Mouse (Mus musculus): Measurements from ENCODE around the gene Usp49.
A peak's percentile ranks its signal among the peaks of the same experiment; 100 is the strongest.

Gene Usp49

DNA sequence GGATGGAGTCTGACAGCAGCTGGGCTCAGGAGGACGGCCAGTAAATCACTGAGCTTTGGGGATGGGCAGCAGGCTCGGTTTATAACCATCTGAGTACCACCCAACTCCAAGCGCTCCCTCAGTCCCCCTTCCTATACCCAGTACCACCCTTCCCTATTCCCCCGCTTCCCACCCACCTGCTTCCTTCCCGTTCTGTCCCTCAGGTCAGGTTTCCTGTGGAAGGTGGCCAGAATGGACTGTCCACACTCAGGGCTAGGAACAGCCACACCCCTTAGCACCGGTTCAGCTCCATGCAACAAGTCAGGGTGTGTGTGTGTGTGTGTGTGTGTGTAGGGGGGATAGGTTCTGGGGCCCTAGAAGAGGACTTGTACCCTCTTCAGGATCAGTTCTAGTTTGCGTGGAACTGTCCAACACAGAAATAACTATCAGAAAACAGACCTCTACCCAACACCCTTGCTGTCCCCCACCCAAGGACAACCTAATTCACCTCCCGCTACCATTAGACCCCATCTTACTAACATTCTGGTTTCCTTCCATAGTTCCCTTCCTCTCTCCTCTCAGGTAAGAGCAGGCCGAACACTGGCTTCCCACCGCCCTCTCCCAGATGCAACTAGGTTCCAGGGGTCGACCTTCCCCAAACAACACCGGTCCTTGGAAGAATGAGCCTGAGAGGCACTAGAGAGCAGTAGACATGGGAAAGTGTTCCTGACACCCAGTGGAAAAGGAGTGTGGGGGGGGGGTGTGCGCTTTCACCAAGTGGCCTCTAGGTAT is 63.4 kb downstream of the Usp49 start:
- no peak for DNase-seq (ENCODE audit: low read depth, low spot score)

DNA sequence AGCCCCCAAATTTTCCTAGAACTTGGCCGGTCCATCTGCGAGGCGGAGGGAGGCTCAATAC is 63.8 kb downstream of the Usp49 start, which contains the start of gene Gm21981:
Gene Gm21981 (minus strand): TSS at position 14 of the 61 bp plus-strand sequence.
- DNase-seq (ENCODE audit: low read depth, low spot score): no peak

DNA sequence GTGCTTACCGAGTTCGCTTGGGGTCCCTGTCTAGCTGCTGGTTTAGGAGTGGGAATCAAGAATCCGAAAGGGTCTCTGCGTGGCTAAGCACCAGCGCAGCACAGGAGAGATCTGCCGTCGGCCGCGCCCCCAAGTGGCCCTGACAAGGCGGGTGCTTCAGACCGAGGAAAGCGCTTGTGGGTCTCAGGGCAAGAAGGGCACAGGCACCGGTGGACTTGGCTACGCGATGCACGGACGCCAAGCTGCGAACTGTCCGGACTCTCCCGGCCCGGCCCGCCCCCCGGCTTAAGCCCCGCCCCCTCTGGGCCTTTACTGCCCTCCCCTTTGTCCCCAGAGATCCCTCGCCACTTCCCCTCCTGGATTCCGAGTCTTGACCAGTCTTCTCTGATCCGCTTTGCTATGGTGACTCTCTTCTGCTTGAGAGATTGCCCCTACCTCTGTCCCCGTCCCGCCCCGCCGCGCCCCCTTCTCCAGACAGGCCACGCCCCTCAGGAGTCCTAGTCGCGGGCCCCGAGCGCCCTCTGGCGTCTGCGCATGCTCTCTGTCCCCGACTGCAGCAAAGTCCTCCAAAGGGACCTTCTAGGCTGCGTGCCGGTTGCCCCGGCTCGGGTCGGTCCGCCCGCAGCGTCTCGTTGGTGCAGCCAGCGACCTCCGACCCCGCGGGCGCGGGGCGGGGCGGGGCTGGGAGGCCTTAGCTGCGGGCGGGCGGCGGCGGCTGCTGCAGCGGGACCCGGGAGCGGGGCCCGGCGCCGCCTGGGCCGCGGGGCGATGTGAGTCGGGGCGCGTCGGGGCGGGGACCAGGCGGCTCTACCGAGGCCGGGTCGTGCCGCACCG is 64.2 kb downstream of the Usp49 start, which contains the start of gene Prickle4:
Gene Prickle4 (minus strand): TSS at position 234 of the 834 bp plus-strand sequence.
- peak; percentile 78 for DNase-seq (ENCODE audit: low read depth, low spot score)

DNA sequence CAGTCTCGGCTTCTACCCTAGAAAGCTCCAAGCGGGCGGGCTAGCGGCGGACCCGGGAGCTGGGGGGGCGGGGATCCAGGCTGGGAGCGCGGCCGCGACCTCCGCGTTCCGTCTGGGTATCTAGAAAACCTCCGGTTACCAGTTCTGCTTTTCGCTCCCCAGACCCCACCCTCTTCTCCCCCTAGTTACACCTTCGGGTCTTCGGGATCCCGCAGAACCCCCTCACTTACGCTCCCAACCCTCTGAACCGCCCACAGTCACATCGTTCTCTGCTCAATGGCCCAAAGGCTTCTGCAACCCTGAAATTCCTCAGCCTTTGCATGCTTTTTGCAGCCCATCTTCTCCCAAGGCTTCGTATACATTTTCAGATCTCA is 64.8 kb downstream of the Usp49 start:
- no peak for DNase-seq (ENCODE audit: low read depth, low spot score)

DNA sequence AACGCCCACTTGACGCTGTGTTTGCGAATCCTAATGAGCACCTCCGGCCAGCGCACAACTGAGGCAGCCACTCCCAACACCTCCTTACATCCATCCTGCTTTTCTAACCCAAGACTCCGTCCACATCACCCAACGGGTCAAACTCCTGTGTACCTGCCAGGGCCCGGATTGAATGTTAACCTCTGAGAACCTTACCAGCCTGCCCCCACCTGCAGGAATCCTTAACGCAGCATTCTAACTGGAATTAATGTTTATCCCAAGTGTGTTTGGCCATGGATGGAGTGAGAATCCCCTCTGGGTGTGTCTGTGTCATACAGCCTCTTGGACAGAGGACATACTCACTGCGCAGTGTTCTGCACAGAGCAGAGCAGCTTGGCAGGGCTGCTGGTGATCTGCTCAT is 67.7 kb downstream of the Usp49 start:
- DNase-seq (ENCODE audit: low read depth, low spot score): no peak

DNA sequence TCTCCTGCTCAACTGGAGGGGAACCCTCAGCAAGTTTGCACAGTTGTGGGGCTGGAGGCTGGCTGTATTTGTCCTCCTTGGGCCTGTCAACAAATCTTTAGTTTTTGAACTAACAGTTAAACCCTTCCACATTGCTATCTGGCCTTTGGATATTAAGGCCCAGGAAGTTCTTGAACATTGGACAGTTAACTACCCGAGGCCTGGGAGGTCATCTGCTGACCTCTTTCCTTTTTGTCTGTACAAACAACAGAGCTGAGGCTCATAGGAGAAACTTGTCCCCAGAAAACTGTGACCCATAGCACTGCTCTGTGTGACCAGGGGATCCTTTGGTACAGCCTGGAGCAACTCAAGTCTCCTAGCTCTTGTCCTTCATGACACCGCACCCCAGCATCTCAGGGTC is 68.6 kb downstream of the Usp49 start:
- DNase-seq (ENCODE audit: low read depth, low spot score): no peak

DNA sequence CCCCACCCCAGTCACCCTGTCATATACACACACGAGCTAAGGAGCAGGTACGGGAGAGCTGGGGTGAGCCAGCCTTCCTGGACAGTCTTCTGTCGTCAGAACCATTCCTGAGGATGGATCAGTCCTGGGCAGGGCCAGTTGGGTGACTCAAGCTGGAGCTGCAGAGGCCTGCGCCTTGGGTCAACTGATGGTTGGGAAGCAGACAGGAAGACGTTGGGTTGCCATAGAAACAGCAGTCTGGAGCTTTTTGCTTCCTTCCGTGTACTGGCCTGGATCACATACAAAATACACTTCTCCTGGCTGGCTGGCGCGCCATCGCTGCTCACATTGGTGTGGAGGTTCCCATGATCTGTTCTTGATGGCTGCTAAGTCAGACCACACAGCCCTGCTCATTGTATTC is 71.3 kb downstream of the Usp49 start:
- DNase-seq (ENCODE audit: low read depth, low spot score): no peak

DNA sequence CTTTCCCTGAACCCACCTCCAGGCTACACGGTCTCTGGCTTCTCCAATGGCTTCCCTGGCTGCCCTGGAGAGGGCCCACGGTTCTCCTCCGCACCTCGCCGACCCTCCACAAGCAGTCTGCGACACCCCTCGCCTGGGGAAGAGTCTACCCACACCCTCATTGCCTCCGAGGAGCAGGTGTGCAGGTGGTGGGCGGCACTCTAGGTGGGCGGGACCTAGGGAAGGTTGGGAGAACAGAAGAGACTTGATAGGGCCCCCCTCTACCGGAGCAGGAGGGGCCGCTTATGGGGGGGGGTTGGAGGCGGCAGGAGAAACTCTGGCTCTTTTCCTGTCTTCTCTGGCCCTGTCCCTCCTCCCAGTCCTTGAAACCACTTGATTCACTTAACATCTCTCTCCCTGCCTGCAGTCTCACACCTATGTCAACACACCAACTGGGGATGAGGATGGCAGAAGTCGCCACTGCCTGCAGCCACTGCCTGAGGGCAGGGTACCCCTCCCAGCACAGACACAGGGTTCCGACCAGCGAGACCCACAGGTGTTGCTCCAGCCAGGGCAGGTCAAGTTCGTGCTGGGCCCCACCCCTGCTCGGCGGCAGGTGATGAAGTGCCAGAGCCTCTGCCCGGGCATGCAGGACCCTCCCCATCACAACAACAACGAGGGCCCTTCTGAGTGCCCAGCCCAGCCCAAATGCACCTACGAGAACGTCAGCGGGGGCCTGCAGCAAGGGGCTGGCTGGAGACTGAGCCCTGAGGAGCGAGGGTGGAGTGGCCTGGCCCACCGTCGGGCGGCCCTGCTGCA is 72.3 kb downstream of the Usp49 start:
- no peak for DNase-seq (ENCODE audit: low read depth, low spot score)

DNA sequence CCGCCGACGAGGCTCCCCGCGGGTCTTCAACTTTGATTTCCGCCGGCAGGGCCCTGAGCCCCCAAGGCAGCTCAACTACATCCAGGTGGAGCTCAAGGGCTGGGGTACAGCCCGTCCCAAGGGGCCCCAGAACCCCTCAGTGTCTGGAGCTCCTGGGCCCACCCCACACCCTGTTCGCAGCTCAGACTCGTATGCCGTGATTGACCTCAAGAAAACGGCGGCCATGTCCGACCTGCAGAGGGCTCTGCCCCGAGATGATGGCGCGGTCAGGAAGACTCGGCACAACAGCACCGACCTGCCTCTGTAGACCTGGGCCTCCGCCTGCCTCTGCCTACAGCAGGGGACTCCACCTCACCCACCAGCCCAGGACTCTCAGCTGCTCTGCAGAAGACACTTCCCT is 73.1 kb downstream of the Usp49 start:
- DNase-seq (ENCODE audit: low read depth, low spot score): no peak

DNA sequence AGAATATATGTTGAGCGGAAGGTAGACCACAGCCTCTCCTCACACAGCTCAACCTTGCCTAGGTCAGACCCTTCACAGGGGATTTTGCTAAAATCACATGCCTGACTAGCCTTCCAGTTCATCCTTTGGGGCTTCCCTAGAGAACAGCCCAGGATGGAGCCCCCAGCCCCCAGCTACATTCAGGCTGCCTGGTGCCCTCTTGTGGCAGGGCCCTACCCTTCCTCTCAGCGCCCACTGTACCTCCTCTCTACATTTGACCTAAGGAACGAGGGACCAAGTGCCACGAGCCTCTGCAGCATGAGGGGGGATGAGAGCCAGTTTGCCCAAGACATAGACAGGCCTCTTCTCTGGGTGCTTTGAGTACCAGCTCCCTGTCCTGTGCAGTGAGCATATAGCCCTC is 74.2 kb downstream of the Usp49 start:
- DNase-seq (ENCODE audit: low read depth, low spot score): no peak

DNA sequence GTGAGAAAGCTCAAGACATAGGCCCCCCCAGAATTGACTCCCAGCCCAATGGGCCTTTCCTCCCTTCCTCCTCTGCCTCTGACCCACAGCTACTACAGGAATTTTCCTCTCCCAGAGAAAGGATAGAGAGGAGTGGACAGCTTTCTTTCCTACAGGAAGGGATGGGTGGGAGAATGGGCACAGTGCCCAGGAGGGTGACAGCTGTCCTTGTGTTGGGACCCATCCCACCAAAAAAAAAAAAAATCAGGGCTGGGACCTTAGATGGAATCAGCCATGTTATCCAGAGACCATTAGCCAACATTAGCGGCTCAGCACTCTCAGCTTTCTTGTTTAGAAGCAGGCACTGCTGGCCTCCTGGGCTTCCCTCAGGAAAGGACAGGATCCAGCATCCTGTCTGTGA is 75.7 kb downstream of the Usp49 start:
- no peak for DNase-seq (ENCODE audit: low read depth, low spot score)

DNA sequence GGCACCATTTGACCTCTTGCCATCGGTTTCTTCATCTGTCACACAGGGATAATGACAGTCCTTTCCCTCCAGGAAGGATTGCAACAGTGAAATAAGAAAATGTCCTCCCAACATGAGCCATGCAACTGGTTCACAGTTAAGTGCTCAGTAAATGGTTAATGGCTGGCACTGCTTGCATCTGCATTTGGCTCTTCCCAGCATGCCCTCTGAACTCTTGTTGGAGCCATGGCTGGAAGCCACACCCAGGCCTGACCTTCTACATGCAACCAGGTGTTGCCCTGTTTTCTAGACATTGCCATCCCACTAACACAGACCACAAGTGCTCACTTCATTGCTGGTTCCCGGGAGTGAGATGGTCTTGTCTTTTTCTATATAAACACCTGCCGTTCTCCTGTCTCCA is 77.5 kb downstream of the Usp49 start:
- DNase-seq (ENCODE audit: low read depth, low spot score): no peak

DNA sequence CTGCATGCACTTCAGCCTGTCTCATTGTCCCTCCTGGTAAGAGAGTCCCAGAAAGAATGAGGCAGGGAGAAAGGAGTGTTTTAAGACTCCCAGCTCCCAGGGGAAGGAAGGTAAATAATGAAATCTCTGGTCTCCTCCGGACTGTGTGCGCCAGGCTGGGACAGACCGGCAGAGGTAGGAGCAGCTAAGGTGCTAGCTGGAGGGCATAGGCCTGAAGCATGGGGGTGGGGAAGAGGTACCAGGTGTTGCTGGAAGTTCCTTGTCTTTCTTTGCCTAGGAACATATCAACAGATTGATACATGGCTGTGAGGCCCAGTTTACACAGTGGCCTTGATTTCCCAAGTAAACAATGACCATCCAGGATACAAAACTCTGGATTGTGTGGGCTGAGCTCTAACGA is 78.5 kb downstream of the Usp49 start:
- no peak for DNase-seq (ENCODE audit: low read depth, low spot score)

DNA sequence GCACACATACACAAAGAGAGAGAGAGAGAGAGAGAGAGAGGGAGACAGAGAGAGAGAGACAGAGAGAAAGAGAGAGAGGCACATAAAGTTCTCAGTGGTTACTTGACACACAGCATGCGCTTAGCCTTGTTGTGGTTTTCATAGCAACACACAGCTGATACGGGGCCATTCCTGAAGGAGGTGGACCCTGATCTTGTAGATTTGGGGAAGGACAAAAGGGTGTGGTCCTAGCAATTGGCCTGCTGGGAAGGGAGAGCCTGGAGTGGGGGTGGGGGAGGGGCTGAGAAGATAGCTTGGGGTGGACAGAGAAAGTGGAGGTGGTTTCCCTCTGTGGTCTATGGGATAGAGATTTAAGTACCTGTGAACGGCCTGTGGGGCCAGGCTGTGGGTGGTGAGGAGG is 79.5 kb downstream of the Usp49 start:
- DNase-seq (ENCODE audit: low read depth, low spot score): no peak

DNA sequence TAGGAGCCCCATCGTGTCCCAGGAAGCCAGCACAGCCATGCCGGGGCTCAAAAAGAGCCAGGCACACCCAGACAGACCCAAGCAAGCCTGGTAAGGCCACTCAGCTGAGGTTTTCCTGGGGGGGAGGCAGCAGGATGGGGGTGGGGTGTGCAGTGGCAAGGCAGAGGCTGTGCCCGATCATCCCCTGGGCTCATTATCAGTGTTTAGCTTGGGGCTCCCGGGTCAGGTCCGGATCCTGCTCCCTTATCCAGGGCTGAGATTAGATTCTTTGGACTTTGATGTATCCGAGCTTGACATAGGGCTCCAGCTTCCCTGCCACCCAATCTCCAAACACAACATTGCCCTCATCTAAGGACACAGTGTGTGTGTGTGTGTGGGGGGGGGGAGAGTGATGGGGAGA is 81.4 kb downstream of the Usp49 start:
- no peak for DNase-seq (ENCODE audit: low read depth, low spot score)

DNA sequence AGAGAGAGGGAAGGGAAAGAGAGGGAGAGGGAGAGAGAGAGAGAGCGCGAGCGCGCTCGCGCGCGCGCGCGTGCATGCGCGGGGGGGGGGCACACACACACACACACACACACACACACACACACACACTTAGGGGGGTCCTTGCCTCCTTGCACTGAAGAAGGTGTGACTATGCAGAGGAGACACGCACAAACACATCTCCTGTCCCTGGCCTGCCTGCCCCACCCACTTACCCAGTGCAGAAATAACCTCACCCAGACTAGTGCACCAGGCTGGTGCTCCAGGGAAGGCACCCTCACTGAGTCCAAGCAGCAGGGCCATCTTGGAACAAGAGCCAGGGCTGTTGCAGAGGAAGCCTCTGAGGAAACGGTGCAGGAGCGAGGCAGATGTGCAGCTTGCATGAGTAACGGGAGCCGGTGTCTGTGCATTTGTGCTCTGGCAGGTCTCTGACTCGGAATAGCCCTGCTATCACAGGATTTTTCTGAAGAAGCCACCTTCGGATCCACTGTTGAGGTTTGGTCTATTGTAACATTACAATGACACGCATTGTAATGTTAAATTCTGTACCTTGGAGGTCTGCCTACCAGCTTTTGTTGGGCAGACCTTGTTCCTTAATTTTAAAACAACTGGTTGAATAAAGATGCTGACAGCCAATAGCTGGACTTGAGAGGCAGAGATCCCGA is 82.5 kb downstream of the Usp49 start:
- DNase-seq (ENCODE audit: low read depth, low spot score): no peak

DNA sequence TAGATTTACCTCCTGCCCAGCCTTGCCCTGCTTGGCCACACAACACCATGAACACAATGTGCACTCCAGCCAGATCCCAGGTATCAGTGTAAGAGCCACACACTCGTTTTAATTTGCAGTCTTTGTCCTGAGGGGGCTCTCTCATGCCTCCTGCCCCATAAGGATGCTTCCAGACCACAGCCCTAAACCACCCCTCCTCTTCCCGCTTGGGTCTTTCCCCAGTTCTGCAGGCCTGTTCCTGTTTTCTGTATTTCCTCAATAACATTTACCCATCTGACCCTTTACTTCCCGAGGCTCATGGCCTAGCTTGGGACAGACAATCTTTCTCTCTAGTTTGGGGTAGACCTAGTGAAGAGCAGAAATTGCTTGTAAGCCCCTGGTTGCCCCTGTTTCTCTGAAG is 84.5 kb downstream of the Usp49 start:
- DNase-seq (ENCODE audit: low read depth, low spot score): no peak

DNA sequence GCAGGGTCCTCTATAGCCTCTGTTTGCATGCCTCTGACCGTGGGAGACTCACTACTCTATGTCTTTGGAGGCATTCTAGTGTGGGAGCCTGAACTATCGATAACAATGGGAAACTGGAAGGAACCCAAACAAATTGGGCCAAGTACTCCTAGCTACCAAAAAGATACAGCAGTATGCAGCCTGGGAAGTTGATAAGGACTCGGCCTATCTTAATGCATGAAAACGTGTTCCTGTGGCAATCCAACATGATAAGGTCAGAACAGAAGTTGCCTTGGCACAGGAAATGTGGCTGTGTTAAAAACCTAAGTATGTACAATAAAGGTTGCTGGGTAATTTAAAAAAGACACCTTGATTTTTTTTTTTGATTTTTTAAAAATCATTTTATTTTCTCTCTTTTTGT is 90.7 kb downstream of the Usp49 start:
- DNase-seq (ENCODE audit: low read depth, low spot score): no peak

DNA sequence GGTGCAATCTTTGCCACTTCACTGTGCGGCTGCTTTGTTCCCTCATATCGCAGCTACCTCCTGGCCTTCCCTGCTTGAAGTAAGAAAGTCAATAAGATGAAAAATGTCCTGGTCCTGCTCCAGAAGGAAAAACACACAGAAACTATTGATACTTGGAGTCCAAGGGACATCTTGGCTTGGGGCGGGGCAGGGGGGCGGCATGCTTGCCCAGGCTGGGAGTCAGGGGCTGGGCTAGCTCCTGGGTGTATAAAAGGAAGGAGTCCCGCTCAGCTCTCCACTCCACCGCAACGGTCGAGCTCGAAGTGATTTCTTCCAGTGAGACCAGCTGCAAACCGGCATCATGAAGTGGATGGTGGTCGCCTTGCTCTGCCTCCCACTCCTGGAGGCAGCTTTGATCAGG is 96.1 kb downstream of the Usp49 start, which contains the start of gene Pgc:
Gene Pgc (plus strand): TSS at position 277 of the 400 bp plus-strand sequence.
- no peak for DNase-seq (ENCODE audit: low read depth, low spot score)

DNA sequence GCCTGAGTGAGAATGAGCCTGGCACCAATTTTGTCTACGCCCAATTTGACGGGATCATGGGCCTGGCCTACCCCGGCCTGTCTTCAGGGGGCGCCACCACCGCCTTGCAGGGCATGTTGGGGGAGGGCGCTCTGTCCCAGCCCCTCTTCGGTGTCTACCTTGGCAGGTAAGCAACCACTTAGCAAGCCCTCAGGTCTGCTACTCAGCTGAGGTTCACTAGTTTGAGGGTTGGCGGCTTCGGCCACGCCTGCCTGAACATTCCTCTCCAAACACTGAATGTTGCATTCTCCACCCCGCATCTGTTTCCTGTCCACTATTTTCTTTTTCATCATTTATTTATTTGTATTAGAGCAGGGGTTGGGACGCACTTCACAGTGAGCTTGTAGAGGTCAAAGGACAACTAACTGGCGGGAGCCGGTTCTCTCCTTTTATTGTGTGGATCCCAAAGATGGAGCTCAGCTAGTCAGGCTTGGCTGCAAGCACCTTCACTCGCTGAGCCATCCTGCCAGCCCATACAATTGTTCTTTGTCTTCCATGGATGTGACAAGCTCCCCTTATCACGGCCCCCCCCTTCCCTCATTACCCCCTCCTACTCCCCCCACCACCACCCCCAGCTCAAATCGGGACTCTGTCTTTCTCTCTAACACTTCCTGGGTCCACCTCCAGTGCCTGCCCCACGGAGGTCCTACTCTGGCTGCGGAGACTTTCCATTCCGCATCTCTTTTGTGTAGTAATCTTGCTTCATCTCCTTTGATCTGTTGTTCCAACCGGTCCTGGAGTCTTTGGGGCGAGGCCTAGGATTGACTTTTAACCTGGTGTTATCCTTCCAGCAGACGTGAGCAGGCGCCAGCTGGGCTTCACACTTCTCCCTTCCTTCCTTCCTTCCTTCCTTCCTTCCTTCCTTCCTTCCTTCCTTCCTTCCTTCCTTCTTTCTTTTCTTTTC is 100.4 kb downstream of the Usp49 start:
- DNase-seq (ENCODE audit: low read depth, low spot score): no peak

DNA sequence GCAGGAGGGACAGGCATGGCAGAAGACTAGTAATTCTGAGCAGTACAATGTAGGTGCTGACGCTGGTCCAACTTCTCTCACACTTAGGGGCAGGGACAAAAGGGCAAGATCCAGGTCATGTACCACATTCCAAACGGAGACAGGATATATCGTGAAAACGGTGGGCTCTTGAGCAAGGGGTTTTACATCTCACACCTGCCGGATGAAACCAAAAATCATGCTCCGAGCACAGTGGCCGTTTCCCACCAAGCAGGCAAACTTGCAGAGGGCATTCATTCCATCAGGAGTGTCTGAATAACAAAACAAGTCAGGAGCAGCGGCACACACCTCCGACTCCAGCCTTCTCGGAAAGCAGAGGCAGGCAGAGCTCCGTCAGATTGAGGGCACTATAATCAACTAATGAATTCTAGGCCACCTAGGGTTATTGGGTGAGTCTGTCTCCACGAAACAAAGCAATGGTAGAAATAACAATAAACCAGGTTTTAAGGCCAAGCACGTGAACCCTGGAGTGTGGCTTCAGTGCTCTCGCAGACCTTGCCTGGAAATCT is 105.1 kb downstream of the Usp49 start:
- DNase-seq (ENCODE audit: low read depth, low spot score): no peak
